10 mouse cellular contexts compared by ENCODE assay signal in the genomic region with DNA sequence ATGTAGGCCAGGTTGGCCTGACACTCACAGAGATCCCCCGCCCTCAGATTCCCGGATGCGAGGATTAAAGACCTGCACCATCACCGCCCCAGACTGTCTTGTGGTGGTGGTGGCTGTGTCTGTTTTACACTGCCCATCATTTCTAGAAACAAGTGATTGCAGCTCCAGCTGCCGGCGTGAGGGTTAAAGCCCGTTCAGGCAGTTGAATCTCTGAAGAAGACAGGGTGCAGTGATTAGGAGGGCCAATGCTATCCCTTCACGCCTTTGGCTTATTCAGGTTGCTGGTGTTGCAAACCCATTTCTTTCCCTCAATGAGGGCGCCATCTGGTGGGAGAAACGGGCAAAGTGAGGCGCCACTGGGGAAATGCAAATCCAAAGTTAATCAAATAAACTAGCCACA.
A peak's percentile ranks its signal among the peaks of the same experiment; 100 is the strongest.
DNase-seq lines count a peak whose midpoint lies in the region; ATAC-seq lines count a peak whose summit lies in the region.
"Had no signal": no experiment of that assay in that cellular context is flagged by ENCODE, and none has a peak within 500 bp of the region (broad histone marks: within the 10 kb centered on the region; RNA-seq: fewer than 3 reads in every experiment).

No protein-coding gene starts in this region.

- 29% methylated on average over 11 of the region's 11 CpGs for WGBS in kidney, embryonic 16.5 days
- 27% methylated on average over 11 of the region's 11 CpGs for WGBS in liver, embryonic 11.5 days
- 31% methylated on average over 11 of the region's 11 CpGs for WGBS in neural tube, embryonic 15.5 days

- H3K27me3 ChIP-seq in kidney, embryonic 16.5 days (ENCODE audit: insufficient read depth, low read length), result no peaks in the 10 kb centered on the region
- no peaks in the 10 kb centered on the region for H3K27me3 ChIP-seq in liver, embryonic 11.5 days (replicated peaks; ENCODE audit: control insufficient read depth, insufficient read depth, low read length)
- no peaks in the 10 kb centered on the region for H3K27me3 ChIP-seq in neural tube, embryonic 15.5 days (replicated peaks)
- H3K27me3 ChIP-seq: embryonic facial prominence, embryonic 12.5 days; stomach, embryonic 15.5 days had no signal

- no peaks in the 10 kb centered on the region for H3K4me1 ChIP-seq in kidney, embryonic 16.5 days (ENCODE audit: insufficient read depth, low read length)
- no peaks in the 10 kb centered on the region for H3K4me1 ChIP-seq in liver, embryonic 11.5 days (replicated peaks; ENCODE audit: control insufficient read depth, insufficient read depth, low read length)
- H3K4me1 ChIP-seq in neural tube, embryonic 15.5 days, result peaks cover 3% of the 10 kb centered on the region
- H3K4me1 ChIP-seq: embryonic facial prominence, embryonic 12.5 days; stomach, embryonic 15.5 days had no signal

- peak; percentile 23; the same call in 1 of the 2 replicates for ATAC-seq in kidney, embryonic 16.5 days (ENCODE audit: low FRiP score, low TSS enrichment)
- ATAC-seq in liver, embryonic 11.5 days (replicated peaks; ENCODE audit: low FRiP score), result no peak
- ATAC-seq in neural tube, embryonic 15.5 days (ENCODE audit: low FRiP score), result peak; percentile 24; the same call in 1 of the 2 replicates

- no peaks in the 10 kb centered on the region for H3K9me3 ChIP-seq in kidney, embryonic 16.5 days (ENCODE audit: low read length)
- H3K9me3 ChIP-seq in liver, embryonic 11.5 days (ENCODE audit: control insufficient read depth, low read length), result no peaks in the 10 kb centered on the region
- H3K9me3 ChIP-seq in neural tube, embryonic 15.5 days (replicated peaks), result no peaks in the 10 kb centered on the region
- H3K9me3 ChIP-seq: embryonic facial prominence, embryonic 12.5 days; stomach, embryonic 15.5 days had no signal

- DNase-seq in 3134 (ENCODE audit: extremely low read depth, insufficient read length, low spot score), result peak; percentile 46
- peak; percentile 62 for DNase-seq in WW6 (ENCODE audit: low read depth, low spot score)
- DNase-seq in cerebellum, postnatal 36 days, result peak; percentile 67 to 71
- DNase-seq in gastrocnemius, adult 8-10 months (ENCODE audit: low spot score in 2 of 2), result peak; percentile 27 to 44
- DNase-seq in liver, embryonic 11.5 days (ENCODE audit: low spot score), result peak; percentile 59
- peak; percentile 66 for DNase-seq in testis, postnatal 14 days (ENCODE audit: low spot score)

- H3K4me2 ChIP-seq in kidney, embryonic 16.5 days (replicated peaks; ENCODE audit: low read depth, low read length), result no peak overlapping the region
- no peak overlapping the region for H3K4me2 ChIP-seq in liver, embryonic 11.5 days
- H3K4me2 ChIP-seq in neural tube, embryonic 15.5 days, result peak overlapping the region; percentile 14; the same call in 1 of the 2 replicates
- H3K4me2 ChIP-seq: embryonic facial prominence, embryonic 12.5 days; stomach, embryonic 15.5 days had no signal

- no peak overlapping the region for H3K27ac ChIP-seq in kidney, embryonic 16.5 days (ENCODE audit: low read length)
- no peak overlapping the region for H3K27ac ChIP-seq in liver, embryonic 11.5 days (ENCODE audit: low read depth, low read length)
- H3K27ac ChIP-seq in neural tube, embryonic 15.5 days (replicated peaks), result no peak overlapping the region
- H3K27ac ChIP-seq: embryonic facial prominence, embryonic 12.5 days; stomach, embryonic 15.5 days had no signal

- H3K4me3 ChIP-seq in kidney, embryonic 16.5 days (ENCODE audit: low read length), result no peak overlapping the region
- H3K4me3 ChIP-seq in liver, embryonic 11.5 days (ENCODE audit: low read depth, low read length), result no peak overlapping the region
- H3K4me3 ChIP-seq in neural tube, embryonic 15.5 days (replicated peaks), result no peak overlapping the region
- H3K4me3 ChIP-seq: embryonic facial prominence, embryonic 12.5 days; stomach, embryonic 15.5 days had no signal

- H3K9ac ChIP-seq in kidney, embryonic 16.5 days (replicated peaks; ENCODE audit: low read length), result no peak overlapping the region
- H3K9ac ChIP-seq in liver, embryonic 11.5 days (ENCODE audit: low read depth, low read length), result no peak overlapping the region
- H3K9ac ChIP-seq in neural tube, embryonic 15.5 days (replicated peaks), result no peak overlapping the region
- H3K9ac ChIP-seq: embryonic facial prominence, embryonic 12.5 days; stomach, embryonic 15.5 days had no signal

- no peaks in the 10 kb centered on the region for H3K36me3 ChIP-seq in kidney, embryonic 16.5 days (ENCODE audit: insufficient read depth, low read length)
- no peaks in the 10 kb centered on the region for H3K36me3 ChIP-seq in liver, embryonic 11.5 days (ENCODE audit: control insufficient read depth, insufficient read depth, low read length)
- no peaks in the 10 kb centered on the region for H3K36me3 ChIP-seq in neural tube, embryonic 15.5 days
- H3K36me3 ChIP-seq: embryonic facial prominence, embryonic 12.5 days; stomach, embryonic 15.5 days had no signal
